Mouse (Mus musculus) megakaryocyte progenitor cell, adult 5-6 weeks (primary cell): ENCODE data around the gene Gm9964. TPM values are rescaled to one million over a fixed set of nuclear protein-coding genes. Genes with fewer than 3 reads are reported as not detected.

Source experiments
- ATAC-seq: replicated peaks from 2 replicates; pipeline ENCODE4 v1.8.0; 2016; ENCODE audit warnings: mild to moderate bottlenecking, moderate TSS enrichment, inconsistent platforms; ENCODE audit not compliant: poor library complexity
- total RNA-seq, 2 experiments: library from RNA; stranded (forward) in 1 of 2; stranded (reverse) in 1 of 2; fragments of 157-497, 149-512 nt in 1 of 2; fragments of 200-1000 nt in 1 of 2; gene quantifications; 2 replicates each; pipeline versions ENCODE4 v1.2.3 to v1.2.4; 2015 to 2017

Gm9964 gene
- total RNA-seq, 2 experiments from 2014 or later, result not detected

- peak; percentile 96 for ATAC-seq
Measured at GRCm38 (mm10) chr11:79254391-79255098, 42.2 kb downstream of the Gm9964 start, which contains the start of gene Wsb1. Wsb1 (minus strand) TSS chr11:79254671.

- peak; percentile 13 for ATAC-seq
Measured at GRCm38 (mm10) chr11:79253542-79254390, 42.9 kb downstream of the Gm9964 start.

GRCm38 (mm10) chr11:79252881-79253541 is 43.7 kb downstream of the Gm9964 start:
- peak; percentile 42 for ATAC-seq

Other genes with a start within 250 kb of the Gm9964 start
- gene Ksr1, start 150.5 kb downstream of the Gm9964 start, total RNA-seq (2015), result 7.1 and 8.7 TPM in 2 replicates
- gene Ksr1, start 150.5 kb downstream of the Gm9964 start, total RNA-seq (2017), result 6.0 and 7.2 TPM in 2 replicates
- gene Wsb1, start 42.2 kb downstream of the Gm9964 start, total RNA-seq (2015), result 216 and 218 TPM in 2 replicates
- 129 and 141 TPM in 2 replicates for gene Wsb1, start 42.2 kb downstream of the Gm9964 start, total RNA-seq (2017)
- 20.8 and 26.1 TPM in 2 replicates for gene Nf1, start 42.8 kb upstream of the Gm9964 start, total RNA-seq (2015)
- 6.7 and 9.6 TPM in 2 replicates for gene Nf1, start 42.8 kb upstream of the Gm9964 start, total RNA-seq (2017)
- gene Omg, start 207.2 kb upstream of the Gm9964 start, total RNA-seq (2015), result 0.67 and 0.98 TPM in 2 replicates
- gene Omg, start 207.2 kb upstream of the Gm9964 start, total RNA-seq (2017), result 0.14 and 0.33 TPM in 2 replicates
- gene Evi2b, start 226.9 kb upstream of the Gm9964 start, total RNA-seq (2015), result 454 and 486 TPM in 2 replicates
- 75.7 and 78.7 TPM in 2 replicates for gene Evi2b, start 226.9 kb upstream of the Gm9964 start, total RNA-seq (2017)
- 30.6 and 31.5 TPM in 2 replicates for gene Evi2, start 233.7 kb upstream of the Gm9964 start, total RNA-seq (2015)
- 3.9 and 5.5 TPM in 2 replicates for gene Evi2, start 233.7 kb upstream of the Gm9964 start, total RNA-seq (2017)
- gene Evi2a, start 233.7 kb upstream of the Gm9964 start, total RNA-seq (2015), result 19.5 and 20.0 TPM in 2 replicates
- 17.5 and 24.0 TPM in 2 replicates for gene Evi2a, start 233.7 kb upstream of the Gm9964 start, total RNA-seq (2017)